Mouse (Mus musculus) lung, postnatal 25 days (tissue): Measurements from ENCODE around the gene Zc3h18.

Experiments used
- DNase-seq: peaks from one replicate; pipeline ENCODE4 v3.0.0; 2022; ENCODE audit warnings: low spot score

Gene Zc3h18

DNA sequence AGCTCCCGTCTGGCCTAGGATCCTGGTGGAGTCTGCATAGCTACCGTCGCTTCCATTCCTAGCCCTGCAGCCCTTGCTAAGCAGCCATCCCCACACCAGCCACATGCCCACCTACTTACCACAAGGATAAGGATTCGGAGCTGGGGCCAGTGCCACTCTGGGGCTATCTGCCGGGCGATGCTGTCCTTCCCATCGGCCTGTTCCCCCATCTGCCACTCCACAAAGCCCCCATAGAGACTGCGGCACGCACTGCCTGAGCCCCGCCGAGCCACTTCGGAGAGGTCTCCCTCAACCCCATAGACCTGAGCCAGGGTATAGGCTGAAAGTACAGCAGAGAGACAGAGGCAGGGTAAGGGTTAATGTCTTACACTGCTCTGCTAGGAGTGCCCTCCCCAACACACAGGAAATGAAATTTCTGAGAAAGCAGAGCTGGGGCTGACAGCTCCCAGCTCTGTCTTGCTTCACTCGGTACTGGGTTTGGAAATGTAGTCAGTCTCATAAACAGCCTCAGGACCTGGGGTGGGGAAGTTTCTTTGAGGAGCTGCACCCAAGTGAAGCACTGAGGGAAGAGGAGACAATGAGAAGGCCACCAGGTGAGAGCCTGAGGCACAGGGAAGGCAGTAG is 61.4 kb downstream of the Zc3h18 start:
- DNase-seq: no peak

DNA sequence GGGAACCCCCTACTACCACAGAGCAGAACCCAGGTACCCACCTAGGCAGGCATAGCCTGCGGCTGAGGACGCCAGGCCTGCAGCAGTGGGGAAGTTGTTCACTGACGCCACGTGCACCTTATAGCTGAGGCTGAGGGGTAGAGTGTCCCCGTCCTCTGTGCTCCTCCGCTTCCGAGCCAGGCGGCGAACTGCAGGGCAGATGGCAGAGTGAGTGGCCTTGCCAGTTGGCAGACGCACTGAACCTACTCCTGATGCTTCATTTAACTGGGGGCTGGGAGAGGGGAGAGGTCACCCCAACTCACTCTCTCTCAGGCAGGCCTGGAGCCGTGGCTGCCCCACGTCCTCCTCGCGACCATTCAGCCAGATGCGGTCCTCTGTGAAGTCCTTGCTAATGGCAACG is 62.9 kb downstream of the Zc3h18 start:
- no peak for DNase-seq

DNA sequence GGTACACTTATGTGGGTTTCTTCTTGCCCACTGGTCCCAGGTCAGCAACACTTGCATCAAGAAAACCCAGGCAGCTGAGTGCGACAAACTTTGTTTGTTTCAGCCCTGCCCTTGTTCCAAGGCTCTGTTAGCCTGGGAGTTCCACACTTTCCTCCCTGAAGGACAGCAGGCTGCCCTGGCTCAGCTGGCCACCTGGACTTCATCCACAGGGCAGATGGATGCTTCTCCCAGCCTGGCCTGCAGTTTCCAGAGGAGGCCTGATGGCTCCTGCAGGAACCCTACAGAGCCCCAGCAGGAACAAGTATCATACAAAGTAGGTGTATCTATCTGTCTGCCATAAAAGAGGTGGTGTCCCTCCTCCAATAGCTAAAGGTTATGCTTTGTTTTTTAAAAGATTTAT is 64.9 kb downstream of the Zc3h18 start:
- DNase-seq: no peak

DNA sequence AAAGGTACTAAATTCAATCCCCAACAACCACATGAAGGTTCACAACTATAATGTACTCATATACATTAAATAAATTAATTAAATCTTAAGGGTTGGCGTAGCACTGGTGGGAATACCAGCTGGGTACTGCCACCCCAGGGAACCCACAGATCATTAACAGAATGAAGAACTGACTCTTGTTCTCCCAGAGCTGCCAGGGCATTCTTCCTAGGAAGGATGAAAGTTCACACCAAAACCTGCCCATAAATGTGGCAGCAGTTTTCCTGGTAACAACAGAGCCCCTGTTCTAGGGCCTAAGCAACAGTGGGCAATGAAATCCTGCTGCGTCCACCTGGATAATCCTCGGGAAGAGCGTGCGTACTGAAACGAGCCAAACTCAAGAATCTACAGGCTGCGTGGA is 65.9 kb downstream of the Zc3h18 start:
- no peak for DNase-seq

DNA sequence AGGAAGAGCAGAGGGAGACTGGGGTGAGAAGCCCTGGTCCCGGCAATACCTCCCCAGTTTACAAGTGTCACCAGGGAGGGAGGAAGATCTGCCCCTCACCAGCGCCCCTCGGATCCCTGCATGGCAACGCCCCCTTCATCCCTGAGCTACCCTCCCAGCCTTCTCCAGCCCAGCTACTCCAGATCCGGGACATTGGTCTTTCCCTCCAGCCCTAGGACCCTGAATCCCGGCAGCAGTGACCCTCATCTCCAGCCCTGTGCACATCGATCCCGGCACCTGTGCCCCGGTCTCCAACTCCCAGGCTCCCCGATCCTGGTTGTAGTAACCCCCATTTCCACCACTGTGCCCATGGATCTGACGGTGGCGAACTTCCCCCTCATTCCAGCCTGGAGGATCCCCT is 66.4 kb downstream of the Zc3h18 start:
- DNase-seq: no peak

DNA sequence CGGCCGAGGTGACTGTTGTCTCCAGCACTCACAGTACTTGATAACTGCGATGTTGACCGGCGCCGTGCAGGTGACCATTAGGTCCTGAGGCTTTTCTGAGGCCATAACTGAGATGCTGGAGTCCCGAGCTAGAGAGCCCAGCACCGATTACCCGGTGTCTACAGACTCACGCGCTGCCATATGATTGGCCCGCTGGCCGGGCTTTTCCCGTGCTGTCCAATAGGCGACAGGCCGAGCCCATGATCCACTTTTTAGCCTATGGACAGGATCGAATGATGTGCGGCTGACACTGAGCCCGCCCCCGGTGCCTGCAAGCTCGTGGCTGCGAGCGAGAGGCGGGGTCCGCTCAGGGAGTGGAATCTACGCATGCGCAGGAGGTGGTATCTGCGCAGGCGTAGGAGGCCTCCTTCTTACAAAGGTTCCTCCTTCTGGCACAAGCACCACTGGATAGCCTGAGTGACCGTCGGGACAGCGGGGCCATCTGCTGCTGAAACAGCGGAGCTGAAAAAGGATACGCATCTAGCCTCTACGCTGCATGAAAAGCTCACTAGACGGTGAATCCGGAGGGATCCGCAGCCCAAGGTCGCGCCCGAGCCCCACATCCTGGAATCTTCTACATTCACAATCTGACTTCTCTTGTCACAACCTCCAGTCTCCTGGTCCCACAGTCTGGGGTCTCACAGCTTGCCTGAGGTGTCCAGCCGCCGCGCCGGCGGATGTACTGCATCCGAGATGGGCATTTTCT is 67.0 kb downstream of the Zc3h18 start, which contains the start of gene Mvd:
Mvd (minus strand) TSS at position 161 of the 745 bp plus-strand sequence.
- peak; percentile 100 for DNase-seq

DNA sequence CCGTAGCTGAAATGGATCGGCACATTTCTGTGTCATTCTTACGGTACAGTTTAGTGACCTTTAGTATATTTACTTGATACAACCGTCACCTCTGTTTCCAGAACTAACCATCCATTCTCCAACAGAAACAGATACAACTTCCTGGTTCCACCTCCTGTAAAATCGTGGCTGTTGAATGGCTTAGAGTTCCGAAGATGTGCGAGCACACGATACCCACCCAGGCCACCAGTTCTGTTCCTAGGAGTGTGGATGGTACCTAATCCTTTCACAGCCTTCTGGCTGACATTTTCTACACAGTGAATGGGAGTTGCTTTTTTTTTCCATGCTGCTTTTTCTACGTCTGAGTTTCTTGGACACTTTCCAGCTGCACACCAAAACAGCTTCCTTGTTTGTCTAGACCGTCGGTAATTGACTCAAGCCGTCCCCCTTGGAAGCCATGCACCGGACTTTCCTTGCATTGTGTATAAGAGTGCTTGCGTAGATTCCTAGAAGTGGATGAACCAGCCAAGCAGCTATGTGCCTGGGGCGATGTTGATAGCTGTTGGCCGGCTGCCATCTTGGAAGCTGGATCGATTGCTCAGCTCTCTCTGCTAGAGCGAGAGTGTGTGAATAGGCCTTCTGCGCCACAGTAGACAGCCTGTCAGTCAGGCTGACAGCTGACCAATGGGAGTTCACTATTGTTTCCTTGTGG is 67.8 kb downstream of the Zc3h18 start:
- peak; percentile 94 for DNase-seq

DNA sequence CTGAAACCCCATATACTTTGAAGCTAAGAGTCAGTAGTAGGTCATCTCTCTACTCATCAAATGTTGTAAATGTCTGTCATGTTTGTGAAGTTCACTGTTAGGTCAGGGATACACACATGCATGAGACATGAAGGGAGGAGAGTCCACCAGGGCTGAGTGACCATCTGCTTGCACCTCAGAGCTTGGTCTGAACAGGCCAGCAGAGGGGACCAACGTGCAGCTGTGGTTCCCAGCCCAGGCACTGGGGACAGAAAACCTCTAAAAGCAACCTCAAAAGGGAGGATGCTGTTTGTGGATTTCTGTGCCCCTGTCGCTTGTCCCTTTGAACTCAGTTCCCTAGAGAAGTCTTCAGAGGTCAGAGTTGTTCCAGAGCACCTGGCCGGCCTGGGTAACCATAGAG is 68.8 kb downstream of the Zc3h18 start:
- no peak for DNase-seq

DNA sequence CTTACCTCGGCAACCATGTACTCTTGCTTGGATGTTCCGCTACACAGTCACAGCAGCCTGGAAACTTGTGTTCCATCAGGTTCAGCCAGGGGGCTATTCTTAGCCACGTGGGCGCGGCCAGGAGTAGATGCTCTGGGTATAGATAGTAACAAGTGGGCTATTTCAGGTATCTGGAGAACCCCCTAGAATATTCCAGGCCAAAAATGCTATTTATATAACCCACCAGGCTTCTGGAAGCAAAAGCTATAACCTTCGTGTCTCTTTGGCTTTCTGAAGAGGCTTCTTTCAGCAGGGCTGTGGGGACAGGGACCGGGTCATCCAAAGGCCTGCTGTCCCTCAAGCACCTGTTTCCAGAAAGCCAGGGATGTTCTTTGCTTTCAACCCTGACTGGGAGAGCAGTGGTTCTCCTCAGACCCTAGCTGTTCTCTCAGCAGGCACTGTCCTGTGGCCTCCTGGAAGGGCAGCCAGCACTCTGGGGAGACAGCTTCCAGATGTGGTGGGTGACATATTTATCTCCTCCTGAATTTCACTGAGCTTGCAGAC is 74.8 kb downstream of the Zc3h18 start:
- no peak for DNase-seq

DNA sequence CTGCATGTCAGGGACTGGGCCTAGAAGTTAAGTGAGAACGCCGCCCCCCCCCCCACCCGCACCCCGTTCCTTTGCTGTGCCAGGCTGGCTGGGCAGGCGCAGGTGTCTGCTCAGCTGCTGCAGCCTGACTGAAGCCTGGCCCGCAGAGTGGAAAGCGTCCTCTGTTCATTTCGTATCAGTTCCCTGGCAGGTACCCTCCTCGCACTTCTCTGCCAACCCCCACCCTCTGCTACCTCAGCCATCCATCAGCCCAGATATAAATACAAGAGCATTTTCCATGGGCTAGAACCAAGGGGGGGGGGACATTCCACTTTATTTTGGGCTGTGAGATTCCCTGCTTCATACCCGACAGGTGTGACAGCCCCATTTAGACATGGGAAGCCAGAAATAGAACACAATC is 75.7 kb downstream of the Zc3h18 start:
- no peak for DNase-seq

DNA sequence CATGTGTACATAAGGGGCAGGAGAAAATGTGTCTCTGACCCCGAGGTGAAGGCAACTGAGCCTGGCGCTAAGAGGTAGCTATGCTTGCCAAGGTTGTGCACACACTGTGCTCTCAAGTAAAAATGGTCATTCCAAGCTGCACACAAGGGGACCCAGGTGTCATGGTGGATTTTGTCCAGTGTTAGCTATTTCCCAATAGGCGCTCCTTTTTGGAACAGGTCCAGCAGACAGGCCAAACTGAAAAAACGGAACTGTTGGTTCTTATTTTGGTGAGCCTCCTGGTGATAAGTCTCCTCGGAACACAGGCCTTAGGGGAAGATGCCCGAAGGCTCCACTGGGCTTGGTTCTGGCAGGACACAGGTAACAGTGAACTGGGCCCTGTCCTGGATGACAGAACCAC is 78.0 kb downstream of the Zc3h18 start:
- no peak for DNase-seq

DNA sequence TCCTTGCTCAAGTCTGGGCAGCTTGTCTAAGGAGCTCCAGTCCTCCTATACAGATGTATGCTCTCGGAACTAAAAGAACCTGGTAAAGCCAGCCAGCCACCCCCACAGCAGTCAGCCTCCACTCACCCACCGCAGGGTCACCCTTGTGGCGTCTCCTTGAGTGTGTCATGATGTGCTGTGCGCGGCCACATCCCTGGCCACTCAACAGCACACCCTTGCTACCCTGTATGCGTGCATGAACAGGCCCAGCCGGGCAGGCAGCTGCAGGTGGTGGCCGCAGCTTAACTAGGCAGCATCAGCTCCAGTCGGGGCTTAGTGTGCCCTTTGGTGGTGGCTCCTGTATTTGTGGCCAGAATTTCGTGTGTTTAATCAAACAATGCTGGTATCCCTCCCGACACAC is 80.8 kb downstream of the Zc3h18 start:
- DNase-seq: no peak

DNA sequence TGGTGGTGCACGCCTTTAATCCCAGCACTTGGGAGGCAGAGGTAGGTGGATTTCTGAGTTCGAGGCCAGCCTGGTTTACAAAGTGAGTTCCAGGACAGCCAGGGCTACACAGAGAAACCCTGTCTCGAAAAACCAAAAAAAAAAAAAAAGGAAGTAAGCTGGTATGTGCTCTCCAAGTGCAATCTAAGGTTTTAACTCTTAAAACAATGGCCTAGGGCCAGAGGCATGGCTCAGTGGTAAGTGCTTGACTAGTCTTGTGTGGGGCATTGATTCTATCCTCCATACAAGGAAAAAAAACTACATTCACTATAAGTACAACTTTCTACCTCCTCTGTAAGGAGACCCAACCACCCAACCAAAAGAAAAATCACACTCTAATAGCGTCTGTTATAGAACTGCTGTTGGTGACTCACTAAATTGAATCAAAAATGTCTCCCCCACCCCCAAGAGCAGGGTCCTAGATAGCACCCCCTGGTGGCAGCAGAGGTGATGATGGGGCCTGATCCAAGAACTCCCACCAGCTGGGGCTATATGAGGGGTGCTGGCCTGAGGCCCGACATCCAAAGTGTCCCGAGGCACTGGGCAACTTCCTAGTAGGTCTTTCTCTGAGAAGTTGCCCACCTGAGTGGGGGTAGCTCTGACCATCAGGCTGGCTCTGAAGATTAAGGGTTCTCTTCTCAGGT is 83.0 kb downstream of the Zc3h18 start:
- DNase-seq: no peak

DNA sequence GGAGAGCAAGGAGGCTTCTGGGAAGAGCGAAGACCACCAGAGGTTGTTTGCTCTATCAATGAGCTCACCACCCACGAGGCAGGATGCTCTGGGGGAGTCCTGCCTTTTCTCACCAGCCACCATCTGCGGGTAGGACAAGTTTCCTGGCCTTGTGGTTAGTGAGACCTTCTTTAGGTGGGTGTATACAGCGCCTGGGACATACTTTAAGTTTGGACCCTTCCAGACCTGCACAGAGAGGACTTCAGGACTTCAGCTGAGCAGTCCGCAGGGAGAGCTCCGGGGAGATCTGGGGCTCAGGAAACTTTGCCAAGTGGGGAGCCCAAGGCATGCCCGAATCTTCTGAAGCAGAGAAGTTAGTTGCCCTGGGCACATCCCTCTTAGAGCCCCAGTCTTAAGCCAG is 83.6 kb downstream of the Zc3h18 start:
- DNase-seq: no peak

DNA sequence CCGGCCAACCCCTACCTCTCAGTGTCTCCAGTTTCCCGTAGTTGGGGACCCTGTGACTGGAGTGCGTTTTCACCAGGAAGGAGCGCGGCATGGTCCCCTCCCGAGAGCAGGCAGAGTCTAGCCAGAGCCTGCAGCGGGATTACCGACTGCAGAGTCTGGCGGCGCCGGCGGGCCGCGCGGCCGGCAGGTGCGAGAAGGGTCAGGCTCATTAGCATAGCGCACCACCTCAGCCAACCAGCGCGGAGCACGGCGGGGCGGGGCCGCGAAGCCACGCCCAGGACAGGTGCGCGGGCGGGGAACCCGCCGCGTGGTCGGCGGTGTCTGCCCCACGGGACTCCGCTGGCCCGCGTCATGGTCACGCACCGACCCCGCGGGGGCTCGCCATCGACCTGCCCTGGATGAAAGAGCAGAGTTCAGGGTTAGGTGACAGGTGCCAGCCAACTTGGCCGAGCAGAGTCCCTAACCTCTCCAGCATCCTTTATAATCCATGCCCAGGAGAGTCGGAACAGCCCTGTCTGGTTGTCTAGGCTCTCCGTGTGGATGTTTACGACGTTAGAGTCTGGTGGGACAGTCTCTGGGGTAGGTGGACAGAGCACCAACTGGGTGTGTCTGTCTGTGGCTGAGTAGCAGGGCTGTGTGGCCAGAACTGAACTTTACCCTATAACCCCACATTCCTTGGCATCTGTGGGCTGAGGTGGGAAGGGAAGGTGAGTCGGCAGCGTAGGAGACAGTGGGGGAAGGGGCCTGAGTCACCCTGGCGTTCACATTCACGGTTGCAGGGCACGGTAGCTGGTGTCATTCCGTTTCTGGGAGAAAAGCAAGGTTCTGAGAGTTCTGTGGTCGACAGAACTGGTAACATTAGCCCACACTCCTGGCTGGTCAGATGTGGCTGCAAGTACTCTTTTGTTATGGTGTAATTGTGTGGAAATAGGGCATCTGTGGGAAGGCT is 84.4 kb downstream of the Zc3h18 start, which contains the start of gene Snai3:
Snai3 (minus strand) TSS at position 210 of the 949 bp plus-strand sequence.
- peak; percentile 71 for DNase-seq

DNA sequence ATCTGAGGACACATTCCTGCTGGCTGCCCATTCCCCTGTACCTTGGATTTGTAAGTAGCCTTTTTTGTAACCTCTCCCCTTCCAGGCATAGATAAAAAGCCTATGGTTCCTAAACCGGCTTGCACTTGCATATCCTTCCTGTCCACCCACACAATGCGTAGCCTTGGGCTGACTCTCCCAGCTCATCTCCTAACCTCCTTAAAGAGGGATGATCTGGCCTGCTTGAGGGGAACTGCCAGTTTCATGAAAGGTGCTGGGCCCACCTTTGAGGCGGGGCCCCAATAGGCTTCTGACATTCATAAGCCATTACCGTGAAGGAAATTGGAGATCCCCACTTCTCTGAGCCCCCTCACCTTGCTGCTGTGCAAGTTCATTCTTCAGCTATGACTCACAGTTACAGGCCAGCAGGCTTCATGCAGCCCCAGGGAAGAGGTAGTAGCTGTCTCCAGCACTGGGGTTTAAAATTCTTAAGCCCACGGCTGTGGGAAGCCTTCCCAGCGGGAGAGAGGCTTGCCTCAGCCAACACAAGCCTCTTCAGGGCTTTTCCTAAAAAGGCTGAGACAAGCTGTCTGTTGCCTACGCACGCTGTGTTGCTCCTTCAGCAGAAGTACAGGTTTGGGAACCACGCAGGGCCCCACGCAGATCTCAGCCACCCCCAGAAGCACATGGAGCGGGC is 85.2 kb downstream of the Zc3h18 start:
- DNase-seq: no peak

DNA sequence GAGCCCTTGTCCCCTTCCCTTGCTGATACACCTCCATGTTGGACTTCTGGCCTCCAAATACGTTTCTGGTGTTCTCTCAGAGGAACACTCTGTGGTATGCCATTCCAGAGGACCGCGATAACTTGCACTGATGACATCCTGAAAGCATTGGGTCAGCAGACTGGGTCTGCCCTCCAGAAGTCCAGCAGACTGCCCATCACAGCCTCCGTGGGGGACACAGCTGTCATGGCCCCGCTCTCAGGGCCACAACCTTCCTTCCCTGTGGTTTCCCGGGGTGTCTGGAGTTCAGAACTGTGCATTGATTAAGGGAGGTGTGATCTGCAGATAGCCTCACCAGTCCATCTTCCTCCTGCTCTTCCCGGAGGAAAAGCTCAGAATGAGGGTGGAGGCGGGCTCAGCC is 86.1 kb downstream of the Zc3h18 start:
- DNase-seq: no peak

DNA sequence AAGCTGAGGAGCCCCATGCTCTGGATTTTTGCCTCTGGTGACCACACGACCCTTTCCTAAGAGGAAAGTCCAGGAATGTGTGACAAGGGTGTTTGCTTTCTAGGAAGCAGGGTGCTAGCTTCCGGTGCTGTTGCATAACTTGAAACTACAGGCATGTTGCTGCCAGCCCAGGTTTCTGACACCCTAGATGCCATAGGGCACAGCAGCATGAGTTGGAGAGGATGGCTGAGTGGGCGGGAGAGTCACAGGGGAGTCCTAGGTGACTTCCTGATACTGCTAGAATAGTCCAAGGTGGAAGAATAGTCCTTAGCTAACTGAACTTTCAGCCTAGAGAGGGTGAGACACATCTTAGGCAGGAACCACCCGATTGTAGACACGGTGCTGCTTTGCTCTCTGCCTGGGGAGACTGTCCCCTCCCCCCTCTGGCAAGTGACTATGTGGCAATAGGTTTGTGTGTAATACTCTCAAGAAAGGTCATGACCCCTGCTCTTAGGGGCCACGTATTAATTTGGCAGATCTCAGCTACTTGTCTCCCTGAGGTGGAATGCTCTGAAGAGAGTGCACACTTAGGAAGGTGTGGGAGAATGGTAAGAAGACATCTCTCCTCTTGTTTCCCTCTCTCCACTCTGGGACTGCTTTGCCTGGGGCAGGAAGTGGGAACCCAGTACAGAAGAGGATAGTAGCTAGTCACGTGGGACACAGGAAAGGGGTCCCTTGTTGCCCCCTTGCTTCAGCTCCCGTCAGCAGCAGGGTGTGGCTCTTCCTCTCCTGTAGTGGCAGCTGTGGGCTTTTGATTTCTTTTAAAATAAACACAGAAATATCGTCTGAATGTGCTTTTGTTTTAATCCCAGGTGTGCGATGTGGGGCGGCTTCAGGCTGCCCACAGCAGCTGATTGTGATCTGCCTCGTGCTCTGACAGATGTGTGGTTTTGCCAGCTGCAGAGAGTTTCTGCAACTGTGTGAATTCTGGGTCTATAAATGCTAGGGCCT is 87.5 kb downstream of the Zc3h18 start:
- DNase-seq: peak; percentile 57

DNA sequence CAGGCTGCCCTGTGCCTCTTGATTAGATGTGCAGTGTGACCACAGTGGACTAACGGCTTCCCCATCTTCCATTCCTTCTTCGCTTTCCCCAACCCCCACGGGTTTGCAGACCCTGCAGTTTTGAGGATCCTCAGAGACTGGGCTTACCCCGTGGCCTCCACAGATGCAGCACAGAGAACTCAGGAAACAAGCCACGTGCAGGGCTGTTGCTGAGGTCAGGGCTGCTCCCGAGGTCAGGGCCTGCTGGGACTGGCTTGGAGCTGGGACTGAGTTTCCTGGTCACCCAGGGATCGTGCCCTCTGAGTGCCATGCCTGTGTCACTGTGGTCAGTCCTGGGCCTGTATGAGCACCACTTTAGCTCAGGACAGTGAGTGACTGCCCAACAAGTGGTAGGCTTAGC is 88.6 kb downstream of the Zc3h18 start:
- no peak for DNase-seq
